Mouse (Mus musculus) E14TG2a.4 (cell line): ENCODE data around the gene Mtmr11.

Experiments used
- CTCF ChIP-seq: conservative IDR thresholded peaks from 2 replicates; pipeline ENCODE4 v1.5.1; 2014; ENCODE audit warnings: low read length
- NANOG ChIP-seq: IDR thresholded peaks from 2 replicates; pipeline ENCODE4 v1.6.1; 2014; ENCODE audit warnings: borderline replicate concordance, low read length, mixed read lengths

DNA sequence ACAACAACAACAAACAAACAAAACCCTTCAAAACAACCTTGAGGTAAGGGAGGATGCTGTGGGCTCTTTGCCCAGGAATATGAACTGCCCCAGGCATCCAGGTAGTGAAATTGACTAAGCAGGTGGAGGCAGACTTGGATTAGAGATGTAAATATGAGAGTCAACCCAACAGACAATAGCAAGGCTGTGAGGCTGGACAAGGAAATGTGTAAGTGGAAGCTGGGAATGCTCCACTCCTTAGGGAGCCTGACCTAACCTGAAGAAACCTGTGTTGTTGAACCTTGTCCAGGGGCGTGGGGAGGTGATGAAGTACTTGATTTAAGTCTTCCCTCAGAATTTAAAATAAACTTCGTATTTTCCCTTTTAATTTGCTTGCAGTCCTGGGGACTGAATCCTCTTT, 17.1 kb downstream of the Mtmr11 start:
- TF ChIP-seq CTCF (no peak), NANOG (no peak)
